Mouse (Mus musculus) bone marrow macrophage, adult 2 months (primary cell): ENCODE data around the gene Kazn.

ENCODE experiments used
- CTCF ChIP-seq: IDR thresholded peaks from 2 replicates; pipeline ENCODE4 v1.5.1; 2012; ENCODE audit warnings: low read depth, mild to moderate bottlenecking, low read length, moderate library complexity
- POLR2A ChIP-seq: IDR thresholded peaks from 2 replicates; pipeline ENCODE4 v1.6.1; 2012; ENCODE audit warnings: mild to moderate bottlenecking, low read depth, low read length, borderline replicate concordance

DNA sequence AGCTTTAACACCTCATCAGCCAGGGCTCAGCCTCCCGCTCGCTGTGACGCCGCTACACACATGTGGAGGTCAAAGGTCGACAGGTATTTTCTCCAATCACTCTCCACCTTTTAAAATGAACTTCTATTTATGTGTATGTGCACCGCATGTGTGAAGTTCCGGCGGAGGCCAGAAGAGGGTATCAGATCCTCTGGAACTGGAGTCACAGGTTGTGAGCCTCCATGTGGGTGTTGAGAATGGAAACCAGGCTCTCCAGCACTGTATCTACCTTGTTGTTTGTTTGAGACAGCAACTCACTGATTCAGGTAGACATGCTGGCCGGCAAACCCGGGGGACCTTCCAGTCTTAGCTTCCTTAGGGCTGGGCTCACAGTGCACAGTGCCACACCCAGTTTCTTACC, 91.5 kb downstream of the Kazn start:
- no peak for TF ChIP-seq CTCF
- no peak for TF ChIP-seq POLR2A
